Mouse (Mus musculus): ENCODE measurements around the gene Tbc1d13. TPM values are rescaled to one million over a fixed set of nuclear protein-coding genes. Genes with fewer than 3 reads are reported as not detected.

The Tbc1d13 gene
- polyA plus RNA-seq, 1 experiment: 43.8 TPM

GRCm38 (mm10) chr2:30100214-30100613 lies 33.3 kb upstream of the Tbc1d13 start:
- no peak overlapping the region for H3K4me3 ChIP-seq (ENCODE audit: insufficient read depth, low read length)
- H3K27ac ChIP-seq (ENCODE audit: insufficient read depth, low read length): no peak overlapping the region
- TF ChIP-seq CTCF (IDR thresholded peaks at IDR 0.05; ENCODE audit: extremely low read depth, insufficient read depth, low read length) (no peak), POLR2A (IDR thresholded peaks at IDR 0.05; ENCODE audit: extremely low read depth, insufficient read depth, low read length) (no peak)
- no peaks in the 10 kb centered on the region for H3K4me1 ChIP-seq (ENCODE audit: control insufficient read depth, insufficient read depth, low read length)

- Histone ChIP-seq H3K4me3 (ENCODE audit: insufficient read depth, low read length) (no peak overlapping the region), H3K27ac (ENCODE audit: insufficient read depth, low read length) (no peak overlapping the region), H3K4me1 (ENCODE audit: control insufficient read depth, insufficient read depth, low read length) (no peaks in the 10 kb centered on the region)
- TF ChIP-seq POLR2A (IDR thresholded peaks at IDR 0.05; ENCODE audit: extremely low read depth, insufficient read depth, low read length): no peak
- peak; percentile 73 for TF ChIP-seq CTCF (IDR thresholded peaks at IDR 0.05; ENCODE audit: extremely low read depth, insufficient read depth, low read length)
Observed at GRCm38 (mm10) chr2:30106364-30106763, 27.2 kb upstream of the Tbc1d13 start.

- no peak for TF ChIP-seq CTCF (IDR thresholded peaks at IDR 0.05; ENCODE audit: extremely low read depth, insufficient read depth, low read length)
- TF ChIP-seq POLR2A (IDR thresholded peaks at IDR 0.05; ENCODE audit: extremely low read depth, insufficient read depth, low read length): no peak
- no peaks in the 10 kb centered on the region for H3K4me1 ChIP-seq (ENCODE audit: control insufficient read depth, insufficient read depth, low read length)
- no peak overlapping the region for H3K4me3 ChIP-seq (ENCODE audit: insufficient read depth, low read length)
- H3K27ac ChIP-seq (ENCODE audit: insufficient read depth, low read length): no peak overlapping the region
Observed at GRCm38 (mm10) chr2:30107646-30108045, 25.9 kb upstream of the Tbc1d13 start.

- no peak overlapping the region for H3K4me3 ChIP-seq (ENCODE audit: insufficient read depth, low read length)
- no peak for TF ChIP-seq POLR2A (IDR thresholded peaks at IDR 0.05; ENCODE audit: extremely low read depth, insufficient read depth, low read length)
- no peak for TF ChIP-seq CTCF (IDR thresholded peaks at IDR 0.05; ENCODE audit: extremely low read depth, insufficient read depth, low read length)
- no peaks in the 10 kb centered on the region for H3K4me1 ChIP-seq (ENCODE audit: control insufficient read depth, insufficient read depth, low read length)
- no peak overlapping the region for H3K27ac ChIP-seq (ENCODE audit: insufficient read depth, low read length)
Observed at GRCm38 (mm10) chr2:30108260-30108659, 25.3 kb upstream of the Tbc1d13 start.

DNA sequence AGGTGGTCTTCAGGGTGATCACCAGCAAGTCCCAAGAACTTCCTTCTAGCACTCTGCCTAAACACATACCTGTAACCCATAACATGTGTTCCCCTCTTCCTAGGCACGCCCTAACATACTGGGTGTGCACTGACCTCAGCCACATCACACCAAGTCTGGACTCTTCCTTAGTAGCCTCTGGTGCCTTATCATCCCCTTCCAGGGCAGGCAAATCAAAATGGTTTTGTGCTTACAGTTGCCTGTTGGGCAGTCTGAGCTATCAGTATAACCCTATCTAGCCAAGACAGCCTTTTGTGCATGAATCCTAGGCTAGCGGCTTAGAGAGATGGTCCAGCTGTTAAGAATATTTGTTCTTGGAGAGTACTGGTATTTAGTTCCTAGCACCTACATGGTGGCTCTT lies 22.0 kb upstream of the Tbc1d13 start:
- Histone ChIP-seq H3K4me1 (ENCODE audit: control insufficient read depth, insufficient read depth, low read length) (no peaks in the 10 kb centered on the region), H3K4me3 (ENCODE audit: insufficient read depth, low read length) (no peak overlapping the region), H3K27ac (ENCODE audit: insufficient read depth, low read length) (no peak overlapping the region)
- TF ChIP-seq CTCF (IDR thresholded peaks at IDR 0.05; ENCODE audit: extremely low read depth, insufficient read depth, low read length) (no peak), POLR2A (IDR thresholded peaks at IDR 0.05; ENCODE audit: extremely low read depth, insufficient read depth, low read length) (no peak)

GRCm38 (mm10) chr2:30112564-30112963 lies 21.0 kb upstream of the Tbc1d13 start:
- no peak overlapping the region for H3K27ac ChIP-seq (ENCODE audit: insufficient read depth, low read length)
- H3K4me3 ChIP-seq (ENCODE audit: insufficient read depth, low read length): no peak overlapping the region
- no peak for TF ChIP-seq POLR2A (IDR thresholded peaks at IDR 0.05; ENCODE audit: extremely low read depth, insufficient read depth, low read length)
- no peak for TF ChIP-seq CTCF (IDR thresholded peaks at IDR 0.05; ENCODE audit: extremely low read depth, insufficient read depth, low read length)
- H3K4me1 ChIP-seq (ENCODE audit: control insufficient read depth, insufficient read depth, low read length): no peaks in the 10 kb centered on the region

GRCm38 (mm10) chr2:30119641-30120051 lies 13.9 kb upstream of the Tbc1d13 start:
- peak overlapping the region; percentile 63 for H3K27ac ChIP-seq (ENCODE audit: insufficient read depth, low read length)
- TF ChIP-seq CTCF (IDR thresholded peaks at IDR 0.05; ENCODE audit: extremely low read depth, insufficient read depth, low read length) (no peak), POLR2A (IDR thresholded peaks at IDR 0.05; ENCODE audit: extremely low read depth, insufficient read depth, low read length) (no peak)

GRCm38 (mm10) chr2:30120269-30120668 lies 13.3 kb upstream of the Tbc1d13 start:
- TF ChIP-seq POLR2A (IDR thresholded peaks at IDR 0.05; ENCODE audit: extremely low read depth, insufficient read depth, low read length): no peak
- TF ChIP-seq CTCF (IDR thresholded peaks at IDR 0.05; ENCODE audit: extremely low read depth, insufficient read depth, low read length): no peak
- Histone ChIP-seq H3K4me1 (ENCODE audit: control insufficient read depth, insufficient read depth, low read length) (peaks cover 16% of the 10 kb centered on the region), H3K27ac (ENCODE audit: insufficient read depth, low read length) (peak overlapping the region; percentile 38; the same call in 1 of the 2 replicates), H3K4me3 (ENCODE audit: insufficient read depth, low read length) (no peak overlapping the region)

More at GRCm38 (mm10) chr2:30119641-30120051, 13.9 kb upstream of the Tbc1d13 start:
- Histone ChIP-seq H3K4me3 (ENCODE audit: insufficient read depth, low read length) (no peak overlapping the region), H3K4me1 (ENCODE audit: control insufficient read depth, insufficient read depth, low read length) (peaks cover 14% of the 10 kb centered on the region)

GRCm38 (mm10) chr2:30122766-30123165 lies 10.8 kb upstream of the Tbc1d13 start:
- TF ChIP-seq POLR2A (IDR thresholded peaks at IDR 0.05; ENCODE audit: extremely low read depth, insufficient read depth, low read length): no peak
- TF ChIP-seq CTCF (IDR thresholded peaks at IDR 0.05; ENCODE audit: extremely low read depth, insufficient read depth, low read length): no peak
- Histone ChIP-seq H3K4me1 (ENCODE audit: control insufficient read depth, insufficient read depth, low read length) (peaks cover 16% of the 10 kb centered on the region), H3K27ac (ENCODE audit: insufficient read depth, low read length) (no peak overlapping the region), H3K4me3 (ENCODE audit: insufficient read depth, low read length) (peak overlapping the region; percentile 80)

DNA sequence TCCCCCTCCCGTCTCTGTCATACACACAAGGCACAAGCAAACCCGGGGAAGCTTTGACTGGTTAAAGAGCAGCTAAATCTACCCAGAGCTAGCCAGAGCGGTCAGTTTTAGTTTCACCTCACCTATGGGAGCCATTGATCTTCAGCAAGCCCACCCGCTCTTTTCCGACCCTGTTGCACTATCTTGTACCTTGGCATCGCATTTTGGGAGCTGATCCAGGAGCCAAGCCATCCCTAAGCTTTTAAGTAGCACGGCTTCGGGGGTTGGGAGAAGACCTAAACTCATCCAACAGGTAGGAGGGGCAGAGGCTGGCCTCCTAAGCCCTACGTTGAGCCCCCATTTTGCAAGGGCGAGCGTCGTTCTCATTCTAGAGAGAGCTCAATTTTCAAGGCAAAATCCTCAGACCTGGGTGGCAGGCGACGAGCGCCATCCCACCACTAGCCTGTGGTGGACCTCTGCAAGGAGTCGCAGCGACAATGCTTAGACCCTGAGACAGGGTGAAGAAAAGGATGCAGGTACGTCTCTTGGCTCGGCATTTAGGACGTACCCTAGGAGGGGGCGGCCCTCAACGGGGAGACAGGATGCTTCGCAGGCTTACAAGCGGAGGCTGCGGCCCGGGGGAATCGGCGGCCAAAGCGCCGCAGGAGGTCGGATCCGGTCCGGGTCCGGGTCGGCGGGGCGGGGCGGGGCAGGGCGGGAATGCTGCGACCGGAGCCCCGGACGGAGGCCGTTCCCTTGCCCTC lies 9.6 kb upstream of the Tbc1d13 start:
- Histone ChIP-seq H3K4me1 (ENCODE audit: control insufficient read depth, insufficient read depth, low read length) (peaks cover 14% of the 10 kb centered on the region), H3K4me3 (ENCODE audit: insufficient read depth, low read length) (peak overlapping the region; percentile 80), H3K27ac (ENCODE audit: insufficient read depth, low read length) (peak overlapping the region; percentile 95)
- TF ChIP-seq CTCF (IDR thresholded peaks at IDR 0.05; ENCODE audit: extremely low read depth, insufficient read depth, low read length) (no peak), POLR2A (IDR thresholded peaks at IDR 0.05; ENCODE audit: extremely low read depth, insufficient read depth, low read length) (no peak; the same call in 1 of the 2 replicates)
